Comparison of ENCODE assay signal across 19 mouse cellular contexts in the genomic region with DNA sequence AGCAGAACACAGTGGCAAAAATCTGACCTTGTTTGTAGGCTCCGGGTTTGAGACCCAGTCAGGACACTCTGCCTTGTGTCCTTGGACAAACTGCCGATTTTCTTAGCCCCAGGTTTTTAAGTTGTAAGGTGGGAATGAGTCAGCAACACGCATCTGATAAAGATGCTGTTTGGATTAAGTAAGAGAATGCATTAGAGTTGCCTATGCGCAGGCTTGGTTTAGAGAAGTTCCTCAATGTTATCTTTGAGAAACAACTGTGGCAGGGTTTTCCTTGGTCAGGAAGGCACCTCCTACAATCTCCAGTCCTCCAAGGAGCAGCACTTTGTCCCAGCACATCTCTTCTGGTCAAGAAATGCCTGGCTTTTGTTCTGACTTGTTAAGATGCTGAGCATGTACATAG.
DNase-seq lines count a peak whose midpoint lies in the region; ATAC-seq and TF ChIP-seq lines count a peak whose summit lies in the region.
"Had no signal": no experiment of that assay in that cellular context is flagged by ENCODE, and none has a peak within 500 bp of the region (broad histone marks: within the 10 kb centered on the region; RNA-seq: fewer than 3 reads in every experiment).

No protein-coding gene starts in this region.

- TF ChIP-seq POLR2A in heart, adult 2 months (IDR thresholded peaks at IDR 0.05; ENCODE audit: insufficient read depth, low read depth, low read length) = no peak

- H3K4me1 ChIP-seq in heart, adult 2 months (ENCODE audit: control insufficient read depth, insufficient read depth, low read length) = peaks cover 12% of the 10 kb centered on the region
- H3K4me1 ChIP-seq in liver, embryonic 11.5 days (replicated peaks; ENCODE audit: control insufficient read depth, insufficient read depth, low read length) = peaks cover 16% of the 10 kb centered on the region
- H3K4me1 ChIP-seq: forebrain, embryonic 12.5 days; stomach, embryonic 15.5 days had no signal

- no peak overlapping the region for H3K4me3 ChIP-seq in heart, adult 2 months
- H3K4me3 ChIP-seq in liver, embryonic 11.5 days (ENCODE audit: low read depth, low read length) = no peak overlapping the region
- H3K4me3 ChIP-seq: forebrain, embryonic 12.5 days; myocyte; stomach, embryonic 15.5 days had no signal

- TF ChIP-seq EP300 in heart, adult 2 months (IDR thresholded peaks at IDR 0.05; ENCODE audit: insufficient read depth, low read depth, low read length) = no peak

- H3K79me2 ChIP-seq in heart, adult 2 months (replicated peaks; ENCODE audit: control insufficient read depth, insufficient read depth, low read length) = no peaks in the 10 kb centered on the region

- 40% methylated on average over 4 of the region's 4 CpGs for WGBS in heart, adult 2 months
- 28% methylated on average over 4 of the region's 4 CpGs for WGBS in liver, embryonic 11.5 days

- H3K4me2 ChIP-seq in liver, embryonic 11.5 days = peak overlapping the region; percentile 23; the same call in 1 of the 2 replicates
- H3K4me2 ChIP-seq: forebrain, embryonic 12.5 days; midbrain, embryonic 11.5 days; stomach, embryonic 15.5 days had no signal

- peaks cover 15% of the 10 kb centered on the region for H3K36me3 ChIP-seq in heart, adult 2 months (ENCODE audit: control insufficient read depth, insufficient read depth, low read length)
- H3K36me3 ChIP-seq in liver, embryonic 11.5 days (ENCODE audit: control insufficient read depth, insufficient read depth, low read length) = no peaks in the 10 kb centered on the region
- H3K36me3 ChIP-seq: forebrain, embryonic 12.5 days; stomach, embryonic 15.5 days had no signal

- no peaks in the 10 kb centered on the region for H3K9me3 ChIP-seq in liver, embryonic 11.5 days (ENCODE audit: control insufficient read depth, low read length)
- H3K9me3 ChIP-seq: forebrain, embryonic 12.5 days; stomach, embryonic 15.5 days had no signal

- intact Hi-C loops in heart, adult 2 months (cut with DNase I) = no loop called here
- intact Hi-C loops in heart, postnatal 25 days (cut with DNase I) = no loop called here

- DNase-seq in heart, adult 2 months = no peak
- no peak for DNase-seq in heart, postnatal 25 days (ENCODE audit: low spot score)
- DNase-seq in liver, embryonic 11.5 days (ENCODE audit: low spot score) = no peak
- DNase-seq in liver = no peak
- no peak for DNase-seq in urinary bladder, adult 2 months (ENCODE audit: low spot score)
- no peak for DNase-seq in lung, adult 18-20 months
- DNase-seq: adrenal gland, adult 2 months; cerebellum, adult 9-10 months; embryo, embryonic 11 days; right cerebral cortex, adult 18-20 months; spleen, adult 18-20 months; thymus, postnatal 14 days had no signal

- peak; percentile 83 for ATAC-seq in liver, embryonic 11.5 days (replicated peaks; ENCODE audit: low FRiP score)
- ATAC-seq in common myeloid progenitor, adult 5-6 weeks (replicated peaks; ENCODE audit: low read depth, poor library complexity, severe bottlenecking) = peak; percentile 94
- peak; percentile 88 for ATAC-seq in megakaryocyte progenitor cell, adult 5-6 weeks (replicated peaks; ENCODE audit: poor library complexity)
- ATAC-seq: hindbrain, postnatal 0 days had no signal

- peak overlapping the region; percentile 60 for H3K27ac ChIP-seq in heart, adult 2 months
- no peak overlapping the region for H3K27ac ChIP-seq in liver, embryonic 11.5 days (ENCODE audit: low read depth, low read length)
- H3K27ac ChIP-seq: forebrain, embryonic 12.5 days; hindbrain, postnatal 0 days; stomach, embryonic 15.5 days had no signal

- H3K9ac ChIP-seq in heart, adult 2 months (ENCODE audit: low read depth, low read length) = no peak overlapping the region
- H3K9ac ChIP-seq in liver, embryonic 11.5 days (ENCODE audit: low read depth, low read length) = no peak overlapping the region
- H3K9ac ChIP-seq: forebrain, embryonic 12.5 days; stomach, embryonic 15.5 days had no signal

- no peaks in the 10 kb centered on the region for H3K27me3 ChIP-seq in heart, adult 2 months (ENCODE audit: control insufficient read depth, insufficient read depth, low read length)
- H3K27me3 ChIP-seq in liver, embryonic 11.5 days (replicated peaks; ENCODE audit: control insufficient read depth, insufficient read depth, low read length) = no peaks in the 10 kb centered on the region
- H3K27me3 ChIP-seq: forebrain, embryonic 12.5 days; stomach, embryonic 15.5 days had no signal

- TF ChIP-seq CTCF in heart, adult 2 months (IDR thresholded peaks at IDR 0.05) = no peak
